Mouse (Mus musculus) kidney, postnatal 0 days (tissue): ENCODE results near the gene Kcnip4. TPM values are rescaled to one million over a fixed set of nuclear protein-coding genes. Genes with fewer than 3 reads are reported as not detected.

Experiments used
- ATAC-seq: fragments of 200-750 bp; cut with Nextera tagmentation; replicated peaks from 2 replicates; pipeline ENCODE4 v1.8.0; 2017; ENCODE audit warnings: low read depth, moderate number of reproducible peaks, moderate TSS enrichment, moderate library complexity; ENCODE audit not compliant: low FRiP score
- DNase-seq: peaks from one replicate; pipeline ENCODE4 v3.0.0-alpha.2; 2016; ENCODE audit warnings: low spot score
- H3K27ac ChIP-seq: fragments of 300-500 bp; sonication (generic); 2 replicates; pipeline ENCODE4 v1.5.1; 2014; ENCODE audit warnings: mild to moderate bottlenecking
- H3K27me3 ChIP-seq: fragments of 300-500 bp; sonication (generic); 2 replicates; pipeline ENCODE4 v1.6.1; 2014; ENCODE audit warnings: low read length, mixed read lengths; ENCODE audit not compliant: insufficient read depth
- H3K36me3 ChIP-seq: fragments of 300-500 bp; sonication (generic); 2 replicates; pipeline ENCODE4 v1.6.1; 2014; ENCODE audit warnings: low read length, mixed read lengths; ENCODE audit not compliant: insufficient read depth
- H3K4me1 ChIP-seq: fragments of 300-500 bp; sonication (generic); replicated peaks from 2 replicates; pipeline ENCODE4 v1.6.1; 2014; ENCODE audit warnings: antibody characterized with exemption, low read length, mixed read lengths; ENCODE audit not compliant: insufficient read depth
- H3K4me2 ChIP-seq: fragments of 300-500 bp; sonication (generic); 2 replicates; pipeline ENCODE4 v1.6.1; 2014; ENCODE audit warnings: mild to moderate bottlenecking, low read length, moderate library complexity, mixed read lengths
- H3K4me3 ChIP-seq: fragments of 300-500 bp; sonication (generic); replicated peaks from 2 replicates; pipeline ENCODE4 v1.5.1; 2014; ENCODE audit warnings: low read depth, low read length
- H3K9ac ChIP-seq: fragments of 300-500 bp; sonication (generic); 2 replicates; pipeline ENCODE4 v1.6.1; 2014; ENCODE audit warnings: low read depth, low read length
- H3K9me3 ChIP-seq: fragments of 300-500 bp; sonication (generic); replicated peaks from 2 replicates; pipeline ENCODE4 v1.6.1; 2016; ENCODE audit warnings: low read length, inconsistent platforms, mixed read lengths
- CTCF ChIP-seq: IDR thresholded peaks from 2 replicates; pipeline ENCODE4 v1.5.1; 2016; ENCODE audit warnings: antibody characterized with exemption, low read depth, mild to moderate bottlenecking, moderate library complexity
- WGBS: fragments of 180-500 bp; shearing (Covaris S2); extraction: QIAGEN DNeasy Blood & Tissue Kit; methylation state at CpG from one replicate; pipeline ENCODE4 v1.1.7; 2014; 5-methylcytosine and 5-hydroxymethylcytosine counted together
- polyA plus RNA-seq: library from polyadenylated mRNA; unstranded; fragments of >200 nt; fragmentation: Nextera tagmentation; extraction: Ambion mirVana; gene quantifications from 2 replicates; pipeline ENCODE4 v1.2.1, GENCODE M21; 2015

Gene Kcnip4
- polyA plus RNA-seq, 1 experiment from 2014 or later = 1.2 TPM

- H3K27ac ChIP-seq = no peak overlapping the region
- no peaks in the 10 kb centered on the region for H3K9me3 ChIP-seq
- ATAC-seq = no peak
- TF ChIP-seq CTCF = no peak
- H3K4me1 ChIP-seq = no peaks in the 10 kb centered on the region
- no peak overlapping the region for H3K9ac ChIP-seq
- no peak overlapping the region for H3K4me2 ChIP-seq
- H3K36me3 ChIP-seq = no peaks in the 10 kb centered on the region
- H3K4me3 ChIP-seq = no peak overlapping the region
- no peak for DNase-seq
- H3K27me3 ChIP-seq = no peaks in the 10 kb centered on the region
- 72% methylated on average over 5 of the region's 5 CpGs for whole genome bisulfite sequencing
Observed at GRCm38 (mm10) chr5:49283403-49283802, 241.3 kb downstream of the Kcnip4 start.

GRCm38 (mm10) chr5:49271864-49272263 is 252.8 kb downstream of the Kcnip4 start:
- no peak overlapping the region for H3K4me3 ChIP-seq
- no peak overlapping the region for H3K4me2 ChIP-seq
- H3K27me3 ChIP-seq = no peaks in the 10 kb centered on the region
- H3K4me1 ChIP-seq = no peaks in the 10 kb centered on the region
- H3K9me3 ChIP-seq = no peaks in the 10 kb centered on the region
- H3K36me3 ChIP-seq = no peaks in the 10 kb centered on the region
- no peak overlapping the region for H3K9ac ChIP-seq
- TF ChIP-seq CTCF = no peak
- ATAC-seq = no peak
- H3K27ac ChIP-seq = no peak overlapping the region
- no peak for DNase-seq

GRCm38 (mm10) chr5:49268807-49269206 is 255.9 kb downstream of the Kcnip4 start:
- Histone ChIP-seq H3K27ac (no peak overlapping the region), H3K4me1 (no peaks in the 10 kb centered on the region), H3K4me2 (no peak overlapping the region), H3K27me3 (no peaks in the 10 kb centered on the region), H3K36me3 (no peaks in the 10 kb centered on the region), H3K9me3 (no peaks in the 10 kb centered on the region), H3K9ac (no peak overlapping the region), H3K4me3 (no peak overlapping the region)
- no peak for TF ChIP-seq CTCF
- DNase-seq (no peak), ATAC-seq (no peak)
- WGBS = 92% methylated on average over 8 of the region's 8 CpGs

- H3K4me1 ChIP-seq = no peaks in the 10 kb centered on the region
- H3K4me2 ChIP-seq = no peak overlapping the region
- no peak overlapping the region for H3K4me3 ChIP-seq
- TF ChIP-seq CTCF = no peak
- H3K36me3 ChIP-seq = no peaks in the 10 kb centered on the region
- DNase-seq = no peak
- H3K9me3 ChIP-seq = no peaks in the 10 kb centered on the region
- no peaks in the 10 kb centered on the region for H3K27me3 ChIP-seq
- 76% methylated on average over 4 of the region's 4 CpGs for WGBS
- ATAC-seq = no peak
- H3K9ac ChIP-seq = no peak overlapping the region
- H3K27ac ChIP-seq = no peak overlapping the region
Observed at GRCm38 (mm10) chr5:49259356-49259755, 265.4 kb downstream of the Kcnip4 start.

- no peaks in the 10 kb centered on the region for H3K9me3 ChIP-seq
- H3K4me1 ChIP-seq = no peaks in the 10 kb centered on the region
- ATAC-seq (no peak), DNase-seq (no peak)
- no peak overlapping the region for H3K4me3 ChIP-seq
- TF ChIP-seq CTCF = no peak
- no peak overlapping the region for H3K4me2 ChIP-seq
- WGBS = 71% methylated on average over 3 of the region's 3 CpGs
- no peak overlapping the region for H3K27ac ChIP-seq
- no peaks in the 10 kb centered on the region for H3K27me3 ChIP-seq
- H3K9ac ChIP-seq = no peak overlapping the region
- H3K36me3 ChIP-seq = no peaks in the 10 kb centered on the region
Observed at GRCm38 (mm10) chr5:49256850-49257249, 267.9 kb downstream of the Kcnip4 start.

GRCm38 (mm10) chr5:49255983-49256382 is 268.7 kb downstream of the Kcnip4 start:
- no peak overlapping the region for H3K9ac ChIP-seq
- no peaks in the 10 kb centered on the region for H3K27me3 ChIP-seq
- TF ChIP-seq CTCF = no peak
- no peak for DNase-seq
- no peak for ATAC-seq
- no peak overlapping the region for H3K4me2 ChIP-seq
- no peaks in the 10 kb centered on the region for H3K9me3 ChIP-seq
- no peak overlapping the region for H3K4me3 ChIP-seq
- H3K36me3 ChIP-seq = no peaks in the 10 kb centered on the region
- WGBS = 66% methylated on average over 4 of the region's 4 CpGs
- H3K27ac ChIP-seq = no peak overlapping the region
- H3K4me1 ChIP-seq = no peaks in the 10 kb centered on the region

GRCm38 (mm10) chr5:49247081-49247480 is 277.6 kb downstream of the Kcnip4 start:
- WGBS = 73% methylated on average over 2 of the region's 2 CpGs
- TF ChIP-seq CTCF = no peak
- H3K36me3 ChIP-seq = no peaks in the 10 kb centered on the region
- H3K4me2 ChIP-seq = no peak overlapping the region
- H3K4me1 ChIP-seq = no peaks in the 10 kb centered on the region
- DNase-seq (no peak), ATAC-seq (no peak)
- no peak overlapping the region for H3K9ac ChIP-seq
- no peaks in the 10 kb centered on the region for H3K9me3 ChIP-seq
- no peak overlapping the region for H3K27ac ChIP-seq
- H3K4me3 ChIP-seq = no peak overlapping the region
- no peaks in the 10 kb centered on the region for H3K27me3 ChIP-seq
